Mouse (Mus musculus): ENCODE measurements around the gene Myo1b. TPM values are rescaled to one million over a fixed set of nuclear protein-coding genes. Genes with fewer than 3 reads are reported as not detected.
A peak's percentile ranks its signal among the peaks of the same experiment; 100 is the strongest.

Gene Myo1b
- total RNA-seq, 4 experiments from 2014 or later = 47.5 to 65.6 (median 54.5) TPM

DNA sequence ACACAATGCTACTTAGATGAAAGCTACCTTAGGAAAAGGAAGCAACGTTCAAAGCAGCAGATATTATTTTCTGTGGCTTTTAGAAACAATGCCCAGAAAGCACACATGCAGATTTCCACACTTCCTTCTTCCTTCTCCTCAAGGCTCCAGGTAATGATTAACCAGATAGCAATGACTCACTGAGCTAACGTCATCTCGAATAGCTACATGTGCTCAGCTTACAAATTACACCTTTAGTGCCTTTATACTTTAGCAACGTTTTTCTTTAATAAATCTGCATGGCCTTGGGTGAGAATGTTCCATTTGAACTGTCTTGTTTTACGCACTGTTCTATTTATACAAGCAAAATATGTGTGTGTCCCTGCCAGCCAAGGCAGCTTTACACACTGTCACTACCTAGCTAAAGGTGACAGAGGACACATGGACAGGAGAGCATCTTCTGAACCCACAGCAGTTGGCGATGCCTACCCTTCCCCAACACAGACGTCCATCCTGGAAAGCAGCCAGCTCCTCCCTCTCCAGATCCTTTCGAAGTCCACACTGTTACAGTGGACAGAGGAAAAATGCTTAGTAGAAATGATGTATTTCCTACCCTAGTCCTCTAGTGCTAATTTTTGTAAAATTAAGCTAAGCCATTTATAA lies 66.2 kb downstream of the Myo1b start:
- DNase-seq = no peak

DNA sequence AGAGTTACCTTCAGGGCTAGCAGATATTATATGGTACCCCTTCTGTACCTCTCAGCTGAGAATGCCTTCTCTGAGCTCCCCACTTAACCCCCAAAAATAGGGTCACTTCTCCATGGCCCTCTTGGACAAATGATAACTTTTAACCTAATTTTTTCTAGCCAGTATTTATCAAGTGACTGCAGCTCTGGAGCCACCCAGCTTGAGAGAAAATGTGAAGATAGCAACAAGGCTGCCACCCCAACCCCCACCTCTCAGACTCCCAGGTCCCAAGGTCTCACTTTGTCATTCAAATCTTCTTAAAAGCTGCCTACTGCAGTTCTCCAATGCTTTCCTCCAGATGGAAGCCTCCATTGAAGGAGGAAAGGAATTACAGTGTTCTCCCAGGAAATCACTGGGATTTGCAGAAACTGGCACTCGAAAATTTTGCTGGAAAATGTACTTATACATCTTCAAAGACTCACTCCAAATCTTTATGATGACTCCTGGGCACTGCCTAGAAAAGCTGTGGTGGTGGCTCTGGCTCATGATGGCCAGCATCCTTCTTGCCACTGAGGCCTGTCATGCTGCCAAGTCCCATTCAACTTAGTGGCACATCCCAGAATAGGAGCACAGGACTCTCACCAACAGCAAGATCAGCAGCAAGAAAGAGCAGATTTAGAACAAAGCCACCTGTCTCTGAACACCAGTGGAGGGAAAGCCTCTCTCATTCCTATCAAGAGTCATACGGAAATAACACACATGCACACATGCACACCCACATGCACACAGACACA lies 70.4 kb downstream of the Myo1b start:
- DNase-seq = no peak

DNA sequence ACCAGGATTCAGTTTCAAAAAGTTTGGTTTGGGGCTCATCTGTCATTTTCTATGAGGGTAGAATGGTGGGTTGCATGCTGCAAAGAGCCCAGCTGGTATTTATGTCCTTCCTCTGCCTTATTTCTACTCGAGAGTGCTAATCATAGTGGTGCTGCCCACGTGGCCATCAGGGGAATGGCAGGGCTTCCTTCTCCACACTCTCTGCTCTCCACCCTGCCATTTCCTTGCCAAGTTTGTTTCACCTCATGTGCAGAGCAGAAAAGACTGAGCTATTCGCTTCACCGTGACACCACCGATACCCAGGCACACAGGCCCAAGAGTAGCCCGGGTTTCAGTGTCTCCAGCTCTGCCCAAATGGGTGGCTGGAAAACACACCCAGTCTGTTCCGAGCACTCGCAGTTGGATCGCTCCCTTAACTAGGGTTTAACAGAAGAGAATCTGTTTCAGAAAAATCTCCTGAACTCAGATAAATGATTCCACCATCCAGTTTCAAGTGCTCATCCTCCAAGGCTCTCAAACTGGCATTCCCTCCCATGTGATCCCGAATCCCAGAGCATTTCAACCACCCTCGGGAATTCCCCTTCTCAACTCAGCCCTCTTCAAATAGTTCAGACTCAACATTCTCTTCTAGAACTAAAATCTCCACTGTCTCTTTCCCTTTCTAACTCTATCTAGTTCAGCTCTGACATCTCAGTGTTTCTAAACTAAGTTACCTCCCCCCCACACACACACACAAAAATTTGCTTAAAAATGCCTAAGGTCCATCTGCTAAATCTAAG lies 77.8 kb downstream of the Myo1b start:
- no peak for DNase-seq

DNA sequence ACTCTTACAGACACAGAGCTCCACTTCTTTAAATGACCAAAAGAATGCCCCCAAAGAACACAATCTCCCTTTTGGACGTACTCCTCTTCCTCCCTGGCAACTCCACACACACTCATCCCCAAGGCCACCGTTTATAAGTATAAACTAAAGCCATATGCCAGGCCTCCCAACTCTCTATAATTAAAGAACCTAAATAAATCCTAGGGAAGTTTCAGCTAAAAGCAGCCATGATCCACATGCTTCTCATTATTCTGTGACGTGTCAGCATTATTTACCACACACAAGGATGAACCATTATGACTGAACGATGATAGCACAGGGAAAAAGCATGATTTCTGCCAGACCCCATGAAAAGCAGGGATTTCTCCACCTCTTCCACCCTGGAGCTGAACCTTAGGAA lies 78.6 kb downstream of the Myo1b start:
- no peak for DNase-seq

DNA sequence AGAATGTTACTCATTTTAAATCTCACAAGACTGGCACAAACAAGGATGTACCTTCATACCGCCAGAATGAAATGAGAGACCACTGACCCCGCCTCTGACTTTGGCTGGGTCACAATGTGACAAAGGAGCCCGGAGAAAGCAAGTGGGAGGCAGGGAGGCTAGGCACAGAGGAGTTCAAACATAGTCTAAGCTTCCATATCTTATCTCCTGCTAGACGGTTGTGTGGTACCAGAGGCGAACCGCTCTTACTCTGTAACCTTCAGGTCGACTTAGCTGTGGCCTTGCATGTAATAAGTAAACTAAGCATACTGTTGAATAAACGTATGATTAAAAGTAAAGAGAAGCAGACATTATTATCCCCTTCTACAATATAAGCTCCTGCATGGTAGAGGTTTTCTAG lies 80.1 kb downstream of the Myo1b start:
- DNase-seq = no peak

DNA sequence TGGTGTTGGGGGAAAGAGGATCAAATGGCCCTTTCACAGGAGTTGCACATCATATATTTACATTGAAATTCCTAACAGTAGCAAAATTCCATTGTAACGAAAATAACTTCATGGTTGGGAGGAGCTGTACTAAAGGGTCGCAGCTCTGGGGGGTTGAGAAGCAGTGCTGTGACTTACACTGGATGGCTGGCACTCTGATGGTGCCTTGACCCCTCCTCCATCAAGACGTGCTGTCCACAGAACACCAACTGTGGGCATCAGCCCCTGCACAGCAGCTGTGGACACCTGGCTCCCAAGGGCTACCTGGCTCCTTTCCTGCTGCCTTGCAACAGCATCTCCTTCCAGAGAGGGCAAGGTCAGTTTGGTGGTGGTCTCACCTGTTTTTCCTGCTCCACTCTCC lies 81.8 kb downstream of the Myo1b start:
- DNase-seq = no peak

DNA sequence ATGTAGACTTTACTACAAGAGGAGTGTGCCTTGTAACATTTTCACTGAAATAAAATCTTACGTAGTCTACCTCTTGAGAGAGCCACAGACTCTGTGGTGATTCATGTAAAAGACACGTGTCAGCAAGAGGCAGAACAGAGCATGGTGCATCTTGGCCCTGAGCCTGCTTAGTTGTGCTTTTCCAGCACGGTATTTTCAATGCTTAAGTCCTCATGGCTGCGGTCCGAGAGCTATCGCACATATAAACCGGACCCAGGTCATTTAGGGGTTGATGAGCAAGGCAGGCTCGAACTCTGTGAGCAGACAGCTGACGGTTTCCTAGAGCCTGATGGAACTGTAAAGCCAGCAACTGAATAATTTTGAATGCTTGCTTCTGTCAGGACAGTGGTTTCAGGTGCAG lies 86.5 kb downstream of the Myo1b start:
- DNase-seq = peak; percentile 38

DNA sequence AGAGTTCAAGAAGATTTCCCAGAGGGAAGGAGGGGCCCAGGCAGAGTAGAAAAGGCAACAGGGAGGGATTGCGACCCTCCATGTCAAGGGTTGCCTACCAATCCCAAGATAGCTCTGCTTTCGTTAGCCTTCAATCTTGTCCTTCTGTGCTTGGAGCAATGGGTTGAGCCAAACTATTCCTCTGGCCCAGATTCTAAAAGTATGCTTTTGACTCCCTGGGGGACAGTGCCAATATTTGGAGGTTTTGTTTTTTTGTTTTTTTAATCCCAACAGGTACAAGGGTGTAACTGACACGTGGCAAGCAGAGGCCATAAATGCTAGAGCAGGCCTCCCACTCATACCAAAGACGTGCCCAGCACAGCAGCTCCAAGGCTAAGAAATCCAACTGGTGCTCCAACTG lies 93.3 kb downstream of the Myo1b start:
- DNase-seq = no peak

DNA sequence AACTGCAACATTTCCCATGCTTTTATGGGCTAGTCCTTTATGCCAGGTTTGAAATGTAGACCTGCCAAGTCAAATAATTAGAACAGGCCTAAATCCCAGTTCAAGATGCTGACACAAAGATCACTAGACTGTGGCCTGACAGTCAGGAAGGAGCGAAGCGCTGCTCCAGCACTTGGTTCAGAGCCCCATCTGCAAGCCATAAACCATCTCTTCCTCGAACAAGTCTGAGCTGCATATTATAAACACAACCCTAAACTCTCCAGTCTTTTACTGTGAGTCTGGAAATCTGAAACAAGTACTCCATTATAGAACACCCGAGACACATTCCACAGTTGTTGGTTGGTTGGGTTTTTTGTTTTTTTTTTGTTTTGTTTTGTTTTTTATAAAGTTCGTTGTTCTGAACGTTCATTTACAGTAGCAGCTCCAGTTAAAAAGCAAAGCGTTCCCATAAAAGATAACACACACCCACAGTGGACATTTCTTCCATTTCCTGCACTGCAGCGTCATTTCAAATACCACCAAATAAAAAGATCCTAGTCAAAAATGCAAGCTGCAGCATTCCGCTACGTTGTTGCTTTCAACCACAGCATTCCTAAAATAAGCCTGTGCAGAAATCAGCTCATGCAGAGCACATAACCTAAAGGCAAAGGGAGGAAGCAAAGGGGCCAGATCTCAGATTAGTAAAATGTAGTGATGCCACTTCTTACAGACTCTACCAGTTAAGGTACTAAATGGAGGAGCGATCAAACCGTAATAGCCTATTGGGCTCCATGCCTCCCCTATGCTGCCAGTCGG lies 94.0 kb downstream of the Myo1b start:
- no peak for DNase-seq

DNA sequence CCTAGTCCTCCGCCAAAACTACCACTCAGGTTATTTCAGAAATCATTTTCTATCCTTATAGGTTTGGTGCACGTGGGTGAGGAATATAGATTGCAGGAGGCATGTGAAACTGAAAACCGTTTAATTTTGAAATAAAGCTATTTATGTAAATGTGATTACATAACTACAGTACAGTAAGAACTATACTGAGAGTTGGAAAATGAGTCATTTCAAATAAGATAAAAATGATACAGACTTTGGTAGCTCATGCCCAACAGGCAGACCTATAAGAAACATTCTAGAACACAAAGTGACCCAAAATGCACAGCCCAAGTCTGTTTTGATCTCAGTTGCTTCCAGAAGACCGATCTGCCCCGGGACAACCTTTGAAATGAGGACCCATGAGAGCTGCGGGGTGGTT lies 95.4 kb downstream of the Myo1b start:
- DNase-seq = no peak

DNA sequence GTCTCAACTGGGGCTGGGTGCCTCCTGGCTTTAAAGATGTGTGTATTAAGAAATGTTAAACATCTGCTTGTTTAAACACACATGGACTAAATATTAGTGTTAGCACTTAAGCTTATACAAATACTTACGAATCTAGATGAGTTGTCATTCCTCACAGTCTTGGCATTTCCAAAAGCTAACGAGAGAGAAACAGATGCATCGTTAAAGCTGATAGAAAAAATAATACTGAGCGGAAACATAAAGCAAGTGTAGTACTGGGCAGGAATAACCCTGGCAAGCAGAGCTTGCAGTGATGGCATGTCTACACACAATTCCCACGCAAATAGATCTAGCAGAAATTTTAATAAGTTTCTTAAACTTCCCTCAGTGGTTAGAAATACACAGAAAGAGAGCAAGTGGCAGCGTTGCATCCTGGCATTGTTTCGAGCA lies 95.8 kb downstream of the Myo1b start:
- DNase-seq = no peak

DNA sequence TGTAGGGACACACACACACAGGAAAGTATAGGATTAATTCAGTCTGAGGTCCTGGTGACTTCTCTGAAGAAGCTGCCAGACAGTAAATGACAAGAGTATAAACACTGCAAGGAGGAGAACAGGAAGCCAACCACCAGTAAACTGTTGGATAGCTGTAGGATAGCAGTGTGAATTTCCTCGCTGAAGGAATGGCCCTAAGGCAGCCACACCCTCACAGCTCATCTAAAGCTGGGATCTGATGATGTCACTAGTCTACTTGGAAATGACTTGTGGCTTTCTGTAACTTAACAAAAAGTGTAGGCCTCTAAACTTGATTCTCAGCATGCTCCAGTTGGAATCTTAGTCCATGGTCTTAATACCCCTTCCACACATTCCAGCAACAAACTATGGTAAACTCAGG lies 100.2 kb downstream of the Myo1b start:
- DNase-seq = no peak

DNA sequence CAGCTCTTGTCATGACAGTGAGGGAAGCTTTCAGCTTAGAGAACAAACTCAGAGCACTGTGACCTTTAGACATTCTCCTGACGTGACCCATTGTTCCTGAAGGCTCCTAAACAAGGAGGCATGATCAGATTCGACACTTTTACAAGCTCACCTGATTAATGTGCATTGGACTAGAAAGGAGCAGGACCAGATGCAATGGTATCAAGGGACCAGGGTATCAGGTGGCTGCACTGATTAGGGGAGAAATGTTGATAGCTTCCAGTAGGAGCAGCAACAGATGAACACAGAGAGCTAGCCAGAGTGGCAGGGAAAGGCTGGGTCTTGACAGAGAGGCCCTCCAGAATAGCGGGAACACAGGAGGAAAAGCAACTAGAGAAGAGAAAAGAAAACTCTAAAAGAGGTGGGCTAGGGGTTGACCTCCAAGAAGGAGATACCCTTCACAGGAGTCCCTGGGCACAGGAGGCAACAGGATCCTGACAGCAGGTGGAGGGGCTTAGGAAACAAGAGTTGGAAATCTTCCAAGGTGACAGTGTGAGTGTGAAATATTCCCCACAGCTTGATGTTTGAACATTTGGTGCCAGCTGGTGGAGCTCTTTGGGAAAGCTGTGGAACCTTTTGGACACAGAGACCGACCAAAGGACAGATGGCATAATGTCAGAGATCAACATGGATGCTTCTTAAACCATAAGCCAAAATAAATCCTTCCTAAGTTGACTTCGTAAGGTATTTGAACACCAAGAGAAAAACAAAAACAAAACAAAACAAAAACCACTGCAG lies 100.8 kb downstream of the Myo1b start:
- no peak for DNase-seq

DNA sequence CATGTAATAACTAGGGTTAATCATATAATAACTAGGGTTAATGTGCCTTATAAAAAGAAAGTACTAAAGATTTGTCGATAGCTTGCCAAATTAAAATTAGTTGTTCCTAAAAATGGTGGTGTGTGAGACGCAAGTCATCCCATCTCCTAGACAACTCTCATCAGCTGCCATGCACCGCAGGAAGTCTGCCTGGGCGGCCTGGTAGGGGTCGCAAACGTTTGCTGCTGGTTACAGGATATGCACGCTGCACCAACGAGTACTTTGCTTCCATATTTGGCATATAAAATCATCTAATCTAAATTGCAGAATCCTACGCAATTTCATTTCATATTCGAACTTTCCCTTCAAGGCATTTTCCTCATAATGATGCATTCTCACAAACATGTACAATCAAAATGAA lies 107.0 kb downstream of the Myo1b start:
- DNase-seq = no peak

DNA sequence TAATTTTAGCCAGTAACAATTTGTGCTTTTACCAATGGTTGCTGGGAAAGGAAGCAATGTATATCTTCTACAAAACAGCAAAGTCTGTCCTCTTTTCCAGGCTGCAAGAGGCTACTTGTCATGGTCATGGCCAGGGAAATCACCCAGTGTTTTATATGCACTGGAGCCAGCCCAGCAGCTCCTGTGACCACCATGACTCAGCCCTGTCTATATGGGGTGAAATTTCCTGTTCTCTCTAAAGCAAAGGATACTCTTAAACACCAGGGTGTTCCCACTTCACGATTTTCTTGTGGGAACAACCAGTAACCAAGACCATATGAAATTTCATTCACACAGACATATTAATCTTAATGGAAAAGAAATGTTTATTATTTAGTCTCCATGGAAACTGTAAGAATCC lies 107.6 kb downstream of the Myo1b start:
- DNase-seq = no peak

DNA sequence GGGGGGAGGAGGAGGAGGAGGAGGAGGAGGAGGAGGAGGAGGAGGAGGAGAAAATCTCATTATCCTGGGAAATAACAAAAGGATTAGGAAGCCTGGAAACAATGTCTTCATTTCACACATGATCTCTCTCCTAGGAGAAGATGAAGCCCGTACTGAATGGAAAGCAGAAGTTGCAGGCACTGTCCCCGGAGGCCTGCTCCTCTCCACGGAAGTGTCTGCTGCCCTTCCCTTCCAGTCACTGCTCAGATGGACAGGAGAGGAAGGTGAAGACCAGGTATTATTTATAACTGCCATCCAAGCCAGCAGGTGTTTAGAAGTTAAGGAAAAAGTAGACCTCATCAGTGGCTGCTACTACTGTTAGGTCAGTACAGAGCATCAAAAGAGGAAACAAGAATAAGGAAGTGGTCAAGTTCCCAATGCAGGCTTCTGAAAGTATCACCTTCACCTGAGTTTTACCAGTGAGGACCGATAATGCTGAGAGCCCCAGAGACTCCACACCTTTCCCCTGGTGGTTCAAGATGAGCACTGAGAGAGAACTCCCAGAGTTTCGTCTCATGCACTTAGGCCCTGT lies 110.7 kb downstream of the Myo1b start:
- DNase-seq = no peak

DNA sequence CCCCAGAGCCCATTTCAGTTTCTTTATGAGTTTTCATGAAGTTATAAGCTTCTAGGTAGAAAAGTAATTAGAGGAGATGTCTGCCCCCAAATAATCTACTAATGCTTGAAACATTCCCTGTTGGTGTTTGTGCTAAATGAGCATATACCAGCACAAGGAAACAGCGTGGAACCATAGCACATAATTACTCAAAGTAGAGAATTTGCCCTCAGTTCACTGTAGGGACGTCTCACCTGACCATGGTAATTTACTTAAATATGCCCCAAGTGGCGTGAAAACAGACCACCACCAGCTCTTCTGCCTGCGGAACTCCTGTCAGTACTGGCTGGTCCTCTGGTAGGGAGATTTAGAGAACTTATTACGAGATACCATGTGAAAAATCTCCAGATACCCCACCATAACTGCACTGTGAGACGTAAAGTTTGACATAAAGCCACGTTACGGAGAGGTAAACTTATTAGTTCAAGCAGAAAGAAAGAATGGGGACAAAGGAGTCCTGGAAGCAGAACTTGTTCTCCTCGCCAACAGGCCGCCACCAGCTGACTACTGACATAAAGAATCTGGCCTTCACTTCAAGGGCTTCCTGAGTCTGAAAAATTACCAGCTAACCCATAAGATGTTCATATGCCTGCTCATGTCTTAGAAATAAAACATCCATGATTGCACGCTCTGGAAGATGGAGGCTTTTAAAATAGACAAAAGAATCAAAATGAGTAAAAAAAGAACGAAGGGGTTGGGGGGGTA lies 111.4 kb downstream of the Myo1b start:
- peak; percentile 48 for DNase-seq

DNA sequence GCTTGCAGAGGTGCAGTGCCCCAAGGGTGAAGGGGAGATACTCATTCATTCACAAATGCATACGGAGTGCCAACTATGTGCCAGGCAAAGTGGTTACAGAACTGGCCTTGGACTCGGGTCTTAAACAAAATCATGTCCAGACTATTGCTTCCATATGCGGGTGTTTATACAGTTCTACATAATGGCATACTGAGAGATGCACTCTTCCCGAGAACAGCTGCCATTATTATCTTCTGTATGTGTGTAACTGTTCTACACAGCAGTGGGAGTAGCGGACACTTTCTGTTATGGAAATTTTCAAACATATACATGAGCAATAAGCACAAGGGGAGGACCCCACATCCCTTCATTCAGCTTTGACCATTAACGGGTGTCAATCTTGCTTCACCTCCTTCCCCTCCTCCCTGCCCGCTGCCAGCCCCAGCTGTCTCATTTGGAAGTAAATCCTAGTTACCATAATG lies 117.8 kb downstream of the Myo1b start:
- no peak for DNase-seq

DNA sequence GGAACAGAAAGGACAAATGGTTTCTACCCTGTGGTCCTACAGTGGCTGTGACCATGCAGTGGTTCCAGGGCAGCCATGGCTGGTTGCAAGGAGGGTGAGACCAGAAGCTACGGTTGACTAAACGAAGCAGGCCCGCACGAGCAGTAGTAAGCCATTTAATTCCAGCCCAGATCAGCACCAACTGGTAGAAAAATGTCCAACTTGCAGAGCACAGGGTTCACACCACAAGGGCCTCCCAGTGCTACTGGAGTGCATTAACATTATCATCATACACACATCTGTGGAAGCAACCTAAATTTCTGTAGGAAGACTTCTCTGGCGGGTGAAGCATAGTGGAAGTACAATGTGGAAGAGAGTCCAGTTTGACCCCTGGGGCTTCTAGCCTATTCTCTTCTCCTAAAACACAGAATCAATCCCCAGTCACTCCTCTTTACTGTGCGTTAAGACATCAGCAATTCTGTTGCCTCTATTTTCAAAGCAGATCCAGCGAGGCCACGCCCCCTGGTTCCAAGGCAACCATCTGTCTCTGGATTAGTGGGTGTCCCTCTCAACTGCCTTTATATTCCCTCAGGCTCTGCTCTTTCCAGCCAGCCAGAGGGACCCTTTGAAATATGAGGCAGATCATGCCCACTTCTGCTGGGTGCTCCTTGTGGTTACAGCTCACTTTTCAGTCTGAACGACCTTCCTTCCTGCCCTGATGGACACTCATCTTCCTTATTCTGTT lies 120.1 kb downstream of the Myo1b start:
- DNase-seq = no peak

DNA sequence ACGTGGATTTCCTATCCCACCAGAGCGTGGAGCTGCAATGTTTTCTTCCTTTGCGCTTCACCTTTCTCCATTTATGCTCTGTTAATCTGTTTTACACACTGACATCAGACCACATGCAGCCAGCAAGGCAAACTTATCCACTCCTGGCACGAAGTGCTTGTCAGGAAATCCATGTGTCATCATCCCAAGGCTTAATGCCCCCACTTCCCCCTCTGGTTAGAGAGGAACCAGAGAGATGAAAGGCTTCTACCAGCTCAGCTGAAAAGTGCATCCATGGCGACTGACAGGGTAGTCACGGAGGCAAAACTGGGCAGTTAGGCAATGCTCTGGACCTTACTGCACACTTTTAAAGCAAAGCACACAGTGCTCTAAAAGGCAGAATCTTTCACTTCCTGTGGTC lies 126.6 kb downstream of the Myo1b start:
- peak; percentile 60 for DNase-seq

All from adrenal gland, adult 8-10 months (tissue).